Mouse (Mus musculus) liver, embryonic 14.5 days (tissue): Measurements from ENCODE around the gene Theg. TPM values are rescaled to one million over a fixed set of nuclear protein-coding genes. Genes with fewer than 3 reads are reported as not detected.

Source experiments
- ATAC-seq: fragments of 200-750 bp; cut with Nextera tagmentation; 2 replicates; pipeline ENCODE4 v1.8.0; 2017; ENCODE audit warnings: moderate number of reproducible peaks, mild to moderate bottlenecking, moderate library complexity; ENCODE audit not compliant: insufficient read depth
- DNase-seq, 3 experiments: peaks; one replicate each; pipeline ENCODE4 v3.0.0-alpha.2; 2012 to 2013; ENCODE audit warnings: low read depth in 3 of 3, low spot score in 3 of 3
- H3K27ac ChIP-seq: fragments of 300-500 bp; sonication (generic); 2 replicates; pipeline ENCODE4 v1.5.1; 2014; ENCODE audit warnings: moderate library complexity, mild to moderate bottlenecking, control low read depth, inconsistent platforms
- H3K27me3 ChIP-seq: fragments of 300-500 bp; sonication (generic); 2 replicates; pipeline ENCODE4 v1.6.1; 2014; ENCODE audit warnings: mild to moderate bottlenecking, low read length, moderate library complexity; ENCODE audit not compliant: control insufficient read depth, insufficient read depth
- H3K36me3 ChIP-seq: fragments of 300-500 bp; sonication (generic); replicated peaks from 2 replicates; pipeline ENCODE4 v1.6.1; 2014; ENCODE audit warnings: low read depth; ENCODE audit not compliant: control insufficient read depth, insufficient read depth
- H3K4me1 ChIP-seq, 2 experiments: fragments of 200-500 bp in 1 of 2; fragments of 300-500 bp in 1 of 2; sonication (generic) in 1 of 2; replicated peaks; 2 replicates each; pipeline ENCODE4 v1.6.1; 2012 to 2014; ENCODE audit warnings: antibody characterized with exemption in 1 of 2, inconsistent platforms in 1 of 2, low read length in 1 of 2; ENCODE audit not compliant: control insufficient read depth in 2 of 2, insufficient read depth in 2 of 2
- H3K4me2 ChIP-seq: fragments of 300-500 bp; sonication (generic); 2 replicates; pipeline ENCODE4 v1.6.1; 2014; ENCODE audit warnings: low read depth, mild to moderate bottlenecking, control low read depth, moderate library complexity
- H3K4me3 ChIP-seq, 2 experiments: fragments of 200-500 bp in 1 of 2; fragments of 300-500 bp in 1 of 2; sonication (generic) in 1 of 2; 2 replicates each; pipeline ENCODE4 v1.5.1; 2012 to 2014; ENCODE audit warnings: low read depth in 2 of 2, low read length in 2 of 2, mild to moderate bottlenecking in 2 of 2, control low read depth in 1 of 2, inconsistent platforms in 1 of 2, moderate library complexity in 1 of 2; ENCODE audit not compliant: insufficient read depth in 1 of 2
- H3K9ac ChIP-seq: fragments of 300-500 bp; sonication (generic); replicated peaks from 2 replicates; pipeline ENCODE4 v1.6.1; 2014; ENCODE audit warnings: mild to moderate bottlenecking, control low read depth, moderate library complexity
- H3K9me3 ChIP-seq: fragments of 300-500 bp; sonication (generic); 2 replicates; pipeline ENCODE4 v1.6.1; 2016; ENCODE audit warnings: low read length, mixed read lengths; ENCODE audit not compliant: control insufficient read depth
- CTCF ChIP-seq: IDR thresholded peaks from 2 replicates; pipeline ENCODE4 v1.5.1; 2016; ENCODE audit warnings: antibody characterized with exemption, low read depth, control low read depth
- EP300 ChIP-seq: IDR thresholded peaks from 2 replicates; pipeline ENCODE4 v1.6.1; 2016; ENCODE audit warnings: antibody characterized with exemption, low read depth
- WGBS: fragments of 180-500 bp; shearing (Covaris S2); extraction: QIAGEN DNeasy Blood & Tissue Kit; methylation state at CpG from one replicate; pipeline ENCODE4 v1.1.7; 2014; ENCODE audit not compliant: insufficient replicate concordance; 5-methylcytosine and 5-hydroxymethylcytosine counted together
- polyA plus RNA-seq, 2 experiments: library from polyadenylated mRNA; depleted of rRNA in 1 of 2; stranded (reverse) in 1 of 2; unstranded in 1 of 2; fragments of >200 nt; fragmentation: Nextera tagmentation in 1 of 2; extraction: Ambion mirVana in 1 of 2; gene quantifications; 2 replicates each; pipeline versions ENCODE4 v1.2.1 to v1.2.3; 2012 to 2014

Gene Theg
- polyA plus RNA-seq, 2 experiments = not detected

DNA sequence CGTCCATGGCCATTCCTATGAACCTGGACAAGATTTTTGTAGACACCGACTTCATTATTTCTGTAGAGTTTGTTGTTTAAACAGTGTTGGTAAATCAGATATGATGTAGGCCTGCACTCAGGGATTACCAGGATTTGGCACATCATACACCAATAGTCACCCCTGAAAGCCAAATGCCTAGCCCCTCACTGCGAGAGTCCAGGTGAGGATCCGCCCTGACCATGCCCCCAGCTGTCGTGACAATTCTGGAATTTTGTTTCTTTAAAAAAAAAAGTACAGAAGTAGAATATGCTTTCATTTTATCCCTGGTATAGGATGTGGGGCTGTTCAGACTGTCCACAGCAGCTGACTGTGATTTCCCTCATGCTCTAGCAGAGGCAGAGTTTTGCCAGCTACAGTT, 17.2 kb downstream of the Theg start:
- H3K4me2 ChIP-seq = no peak overlapping the region
- TF ChIP-seq CTCF = no peak
- TF ChIP-seq EP300 = no peak
- H3K27ac ChIP-seq = no peak overlapping the region
- no peaks in the 10 kb centered on the region for H3K36me3 ChIP-seq
- no peak for ATAC-seq
- H3K9me3 ChIP-seq = no peaks in the 10 kb centered on the region
- no peaks in the 10 kb centered on the region for H3K27me3 ChIP-seq
- H3K9ac ChIP-seq = no peak overlapping the region
- no peak overlapping the region for H3K4me3 ChIP-seq
- WGBS = 66% methylated on average over 5 of the region's 5 CpGs
- no peak for DNase-seq
- no peaks in the 10 kb centered on the region for H3K4me1 ChIP-seq

GRCm38 (mm10) chr10:79559716-79560115, 27.4 kb downstream of the Theg start:
- Histone ChIP-seq H3K36me3 (no peaks in the 10 kb centered on the region), H3K4me2 (no peak overlapping the region), H3K9me3 (no peaks in the 10 kb centered on the region), H3K4me1 (peaks cover 0 to 3% of the 10 kb centered on the region in 2 experiments; a peak in 1 of 4 replicates), H3K4me3 (no peak overlapping the region), H3K27ac (no peak overlapping the region), H3K9ac (no peak overlapping the region), H3K27me3 (no peaks in the 10 kb centered on the region)
- 70% methylated on average over 2 of the region's 2 CpGs for WGBS
- no peak for ATAC-seq
- no peak for TF ChIP-seq EP300
- TF ChIP-seq CTCF = no peak
- DNase-seq = no peak

GRCm38 (mm10) chr10:79557496-79557895, 29.6 kb downstream of the Theg start:
- Histone ChIP-seq H3K9ac (no peak overlapping the region), H3K9me3 (no peaks in the 10 kb centered on the region), H3K4me2 (no peak overlapping the region), H3K27ac (no peak overlapping the region), H3K4me3 (no peak overlapping the region), H3K36me3 (no peaks in the 10 kb centered on the region), H3K27me3 (no peaks in the 10 kb centered on the region), H3K4me1 (peaks cover 0 to 12% of the 10 kb centered on the region in 2 experiments; a peak in 2 of 4 replicates)
- 71% methylated on average over 5 of the region's 5 CpGs for WGBS
- DNase-seq (no peak), ATAC-seq (no peak)
- TF ChIP-seq CTCF = no peak
- no peak for TF ChIP-seq EP300

GRCm38 (mm10) chr10:79556951-79557350, 30.2 kb downstream of the Theg start:
- no peaks in the 10 kb centered on the region for H3K36me3 ChIP-seq
- no peaks in the 10 kb centered on the region for H3K27me3 ChIP-seq
- no peak for DNase-seq
- H3K9me3 ChIP-seq = no peaks in the 10 kb centered on the region
- TF ChIP-seq EP300 (no peak), CTCF (no peak)
- H3K9ac ChIP-seq = no peak overlapping the region
- H3K4me2 ChIP-seq = no peak overlapping the region
- no peak overlapping the region for H3K4me3 ChIP-seq
- peaks cover 0 to 12% of the 10 kb centered on the region in 2 experiments; a peak in 2 of 4 replicates for H3K4me1 ChIP-seq
- 66% methylated on average over 5 of the region's 5 CpGs for WGBS
- no peak for ATAC-seq
- no peak overlapping the region for H3K27ac ChIP-seq

DNA sequence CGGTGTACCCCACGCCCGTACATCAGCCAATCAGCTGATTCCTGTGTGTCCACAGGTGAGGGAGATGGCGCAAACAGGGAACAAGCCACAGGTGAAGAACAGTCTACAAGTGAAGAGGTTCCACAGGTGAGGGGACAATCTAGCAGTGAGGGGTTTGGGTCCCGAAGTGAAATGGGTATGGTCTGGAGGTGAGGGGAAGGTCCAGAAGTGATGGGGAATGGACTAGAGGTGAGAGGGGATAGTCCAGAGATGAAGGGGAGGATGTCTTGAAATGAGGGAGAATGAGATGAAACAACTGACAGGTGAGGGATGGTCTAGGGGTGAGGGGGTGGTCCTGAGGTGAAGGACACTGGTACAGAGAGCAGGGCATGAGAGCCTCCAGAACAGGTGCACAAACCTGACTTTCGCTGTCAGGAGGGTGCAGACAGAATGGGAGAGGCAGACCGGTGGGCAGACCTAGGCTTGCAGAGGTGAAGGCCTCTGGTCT, 31.9 kb downstream of the Theg start:
- H3K36me3 ChIP-seq = no peaks in the 10 kb centered on the region
- H3K27ac ChIP-seq = no peak overlapping the region
- peak overlapping the region; percentile 56 to 82 for H3K4me3 ChIP-seq
- no peaks in the 10 kb centered on the region for H3K9me3 ChIP-seq
- 23% methylated on average over 7 of the region's 7 CpGs for WGBS
- TF ChIP-seq EP300 = no peak
- TF ChIP-seq CTCF = no peak
- H3K4me2 ChIP-seq = peak overlapping the region; percentile 77
- no peak overlapping the region for H3K9ac ChIP-seq
- ATAC-seq (no peak), DNase-seq (no peak)
- H3K4me1 ChIP-seq = peaks cover 0 to 12% of the 10 kb centered on the region in 2 experiments; a peak in 2 of 4 replicates
- H3K27me3 ChIP-seq = no peaks in the 10 kb centered on the region
